Mouse (Mus musculus): ENCODE data around the gene Plcl2.

GRCm38 (mm10) chr17:50537786-50538185 lies 28.6 kb downstream of the Plcl2 start:
- TF ChIP-seq CTCF (conservative IDR thresholded peaks at IDR 0.05; ENCODE audit: insufficient read depth, insufficient read length, low read depth, low read length) (no peak), POLR2A (IDR thresholded peaks at IDR 0.05; ENCODE audit: low read depth, low read length) (no peak)

Measured in kidney, adult 2 months (tissue).